Mouse (Mus musculus): Measurements from ENCODE around the gene Mrgprb1. TPM values are rescaled to one million over a fixed set of nuclear protein-coding genes. Genes with fewer than 3 reads are reported as not detected.
"Not testable (repeated sequence)": the region's sequence is repeated elsewhere in the genome, so short reads cannot be mapped to it uniquely, and the experiment has no call there.

Gene Mrgprb1
- polyA plus RNA-seq (2014; fragmentation: Nextera tagmentation; extraction: Ambion mirVana) = not detected in 2 replicates

GRCm38 (mm10) chr7:48456242-48456641, at the start of gene Mrgprb1:
Mrgprb1 (minus strand) TSS chr7:48456342.
- Histone ChIP-seq H3K27me3 (ENCODE audit: control insufficient read depth, insufficient read depth, low read length) (no peaks in the 10 kb centered on the region), H3K4me2 (ENCODE audit: low read length) (no peak within 1 kb of the TSS), H3K4me1 (ENCODE audit: control insufficient read depth in 2 of 2, insufficient read depth in 2 of 2, low read length in 2 of 2) (no peaks in the 10 kb centered on the region), H3K36me3 (ENCODE audit: control insufficient read depth, insufficient read depth, low read length) (no peaks in the 10 kb centered on the region), H3K9me3 (ENCODE audit: control insufficient read depth, low read length) (peaks cover 8% of the 10 kb centered on the region), H3K9ac (ENCODE audit: low read length) (no peak within 1 kb of the TSS), H3K4me3 (ENCODE audit: control insufficient read depth in 1 of 2, insufficient read depth in 1 of 2, low read depth in 1 of 2, low read length in 2 of 2) (no peak within 1 kb of the TSS), H3K27ac (replicated peaks in 1 of 2; ENCODE audit: control insufficient read depth in 1 of 2, insufficient read depth in 1 of 2, low read depth in 2 of 2, low read length in 2 of 2) (no peak within 1 kb of the TSS)
- WGBS = 66% methylated on average over 3 of the region's 3 CpGs
- ATAC-seq (ENCODE audit: insufficient number of reproducible peaks, insufficient read depth, low FRiP score, low read depth) = no peak

- Histone ChIP-seq H3K4me3 (ENCODE audit: control insufficient read depth in 1 of 2, insufficient read depth in 1 of 2, low read depth in 1 of 2, low read length in 2 of 2) (no peak within 1 kb of the TSS), H3K4me1 (ENCODE audit: control insufficient read depth in 2 of 2, insufficient read depth in 2 of 2, low read length in 2 of 2) (no peaks in the 10 kb centered on the region), H3K9ac (ENCODE audit: low read length) (no peak within 1 kb of the TSS), H3K36me3 (ENCODE audit: control insufficient read depth, insufficient read depth, low read length) (no peaks in the 10 kb centered on the region), H3K27me3 (ENCODE audit: control insufficient read depth, insufficient read depth, low read length) (no peaks in the 10 kb centered on the region), H3K9me3 (ENCODE audit: control insufficient read depth, low read length) (0 out of 2 replicates have a peak, but pooled peaks cover 11% of the 10 kb centered on the region), H3K27ac (replicated peaks in 1 of 2; ENCODE audit: control insufficient read depth in 1 of 2, insufficient read depth in 1 of 2, low read depth in 2 of 2, low read length in 2 of 2) (no peak within 1 kb of the TSS), H3K4me2 (ENCODE audit: low read length) (no peak within 1 kb of the TSS)
- ATAC-seq (ENCODE audit: insufficient number of reproducible peaks, insufficient read depth, low FRiP score, low read depth) = no peak
Measured at GRCm38 (mm10) chr7:48499221-48499620, 43.1 kb upstream of the Mrgprb1 start, which contains the start of gene Mrgprx2. Mrgprx2 (minus strand) TSS chr7:48499321.

GRCm38 (mm10) chr7:48436581-48436980, 19.6 kb downstream of the Mrgprb1 start:
- Histone ChIP-seq H3K36me3 (ENCODE audit: control insufficient read depth, insufficient read depth, low read length) (no peaks in the 10 kb centered on the region), H3K9me3 (ENCODE audit: control insufficient read depth, low read length) (peaks cover 17% of the 10 kb centered on the region), H3K27ac (replicated peaks in 1 of 2; ENCODE audit: control insufficient read depth in 1 of 2, insufficient read depth in 1 of 2, low read depth in 2 of 2, low read length in 2 of 2) (no peak overlapping the region), H3K4me2 (ENCODE audit: low read length) (no peak overlapping the region), H3K27me3 (ENCODE audit: control insufficient read depth, insufficient read depth, low read length) (no peaks in the 10 kb centered on the region), H3K4me1 (ENCODE audit: control insufficient read depth in 2 of 2, insufficient read depth in 2 of 2, low read length in 2 of 2) (no peaks in the 10 kb centered on the region), H3K4me3 (ENCODE audit: control insufficient read depth in 1 of 2, insufficient read depth in 1 of 2, low read depth in 1 of 2, low read length in 2 of 2) (no peak overlapping the region), H3K9ac (ENCODE audit: low read length) (no peak overlapping the region)
- no peak for ATAC-seq (ENCODE audit: insufficient number of reproducible peaks, insufficient read depth, low FRiP score, low read depth)
- 40% methylated on average over 3 of the region's 3 CpGs for WGBS

- not testable (repeated sequence) for H3K27me3 ChIP-seq (ENCODE audit: control insufficient read depth, insufficient read depth, low read length); H3K27ac ChIP-seq (replicated peaks in 1 of 2; ENCODE audit: control insufficient read depth in 1 of 2, insufficient read depth in 1 of 2, low read depth in 2 of 2, low read length in 2 of 2); ATAC-seq (ENCODE audit: insufficient number of reproducible peaks, insufficient read depth, low FRiP score, low read depth); H3K4me1 ChIP-seq (ENCODE audit: control insufficient read depth in 2 of 2, insufficient read depth in 2 of 2, low read length in 2 of 2); H3K4me2 ChIP-seq (ENCODE audit: low read length); H3K4me3 ChIP-seq (ENCODE audit: control insufficient read depth in 1 of 2, insufficient read depth in 1 of 2, low read depth in 1 of 2, low read length in 2 of 2); H3K9ac ChIP-seq (ENCODE audit: low read length); H3K36me3 ChIP-seq (ENCODE audit: control insufficient read depth, insufficient read depth, low read length)
- 67% methylated on average over 3 of the region's 3 CpGs for WGBS
- H3K9me3 ChIP-seq (ENCODE audit: control insufficient read depth, low read length) = peaks cover 14% of the 10 kb centered on the region; the same call in 1 of the 2 replicates
Measured at GRCm38 (mm10) chr7:48435936-48436335, 20.2 kb downstream of the Mrgprb1 start.

Other genes starting within 250 kb of the Mrgprb1 start
- gene Mrgprb8, start 67.8 kb downstream of the Mrgprb1 start, polyA plus RNA-seq (2014; fragmentation: Nextera tagmentation; extraction: Ambion mirVana) = not detected in 2 replicates
- not detected in 2 replicates for gene Mrgprx2, start 43.0 kb upstream of the Mrgprb1 start, polyA plus RNA-seq (2014; fragmentation: Nextera tagmentation; extraction: Ambion mirVana)
- not detected in 2 replicates for gene Mrgprb2, start 101.7 kb upstream of the Mrgprb1 start, polyA plus RNA-seq (2014; fragmentation: Nextera tagmentation; extraction: Ambion mirVana)
- not detected in 2 replicates for gene Mrgprb3, start 187.5 kb upstream of the Mrgprb1 start, polyA plus RNA-seq (2014; fragmentation: Nextera tagmentation; extraction: Ambion mirVana)